Mouse (Mus musculus) E14TG2a.4 (cell line): ENCODE measurements around the gene Banp.

ENCODE experiments used
- CTCF ChIP-seq: conservative IDR thresholded peaks from 2 replicates; pipeline ENCODE4 v1.5.1; 2014; ENCODE audit warnings: low read length
- NANOG ChIP-seq: IDR thresholded peaks from 2 replicates; pipeline ENCODE4 v1.6.1; 2014; ENCODE audit warnings: borderline replicate concordance, low read length, mixed read lengths
- POU5F1 ChIP-seq: IDR thresholded peaks from 2 replicates; pipeline ENCODE4 v1.6.1; 2014; ENCODE audit warnings: low read length, borderline replicate concordance

- no peak for TF ChIP-seq CTCF
- no peak for TF ChIP-seq NANOG
- TF ChIP-seq POU5F1: no peak
These were observed 32.0 kb downstream of the Banp start for GRCm38 (mm10) chr8:121981520-121981895.
